Mouse (Mus musculus) bone marrow, adult 2 months (tissue): ENCODE measurements around the gene Gatm. TPM values are rescaled to one million over a fixed set of nuclear protein-coding genes. Genes with fewer than 3 reads are reported as not detected.

Experiments used
- H3K27ac ChIP-seq: fragments of 200-500 bp; 2 replicates; pipeline ENCODE4 v1.5.1; 2012; ENCODE audit warnings: low read depth, mild to moderate bottlenecking, control low read depth, inconsistent platforms, low read length; ENCODE audit not compliant: control insufficient read depth, poor library complexity, insufficient read depth
- H3K4me1 ChIP-seq: fragments of 200-500 bp; 2 replicates; pipeline ENCODE4 v1.6.1; 2011; ENCODE audit warnings: low read length; ENCODE audit not compliant: control insufficient read depth, insufficient read depth
- H3K4me3 ChIP-seq: fragments of 200-500 bp; replicated peaks from 2 replicates; pipeline ENCODE3; 2011; ENCODE audit warnings: mild to moderate bottlenecking, low read depth, low read length, control low read depth; ENCODE audit not compliant: control insufficient read depth
- CTCF ChIP-seq: fragments of 200-500 bp; IDR thresholded peaks from 2 replicates; pipeline ENCODE4 v1.5.1; 2011; ENCODE audit warnings: low read length, control low read depth; ENCODE audit not compliant: control insufficient read depth, insufficient read depth
- POLR2A ChIP-seq: fragments of 200-500 bp; IDR thresholded peaks from 2 replicates; pipeline ENCODE4 v1.6.1; 2011; ENCODE audit warnings: low read depth, mild to moderate bottlenecking, control low read depth, low read length, borderline replicate concordance; ENCODE audit not compliant: control insufficient read depth
- WGBS: fragments of 180-500 bp; shearing (Covaris S2); methylation state at CpG from one replicate; pipeline ENCODE4 v1.1.7; 2018; 5-methylcytosine and 5-hydroxymethylcytosine counted together
- polyA plus RNA-seq: library from polyadenylated mRNA; stranded (reverse); fragments of >200 nt; gene quantifications from 2 replicates; pipeline ENCODE4 v1.2.4, GENCODE M21; 2011; ENCODE audit warnings: low replicate concordance; ENCODE audit not compliant: missing spikeins, insufficient read depth, insufficient read length

Gene Gatm
- polyA plus RNA-seq, 1 experiment, result 19.8 TPM

DNA sequence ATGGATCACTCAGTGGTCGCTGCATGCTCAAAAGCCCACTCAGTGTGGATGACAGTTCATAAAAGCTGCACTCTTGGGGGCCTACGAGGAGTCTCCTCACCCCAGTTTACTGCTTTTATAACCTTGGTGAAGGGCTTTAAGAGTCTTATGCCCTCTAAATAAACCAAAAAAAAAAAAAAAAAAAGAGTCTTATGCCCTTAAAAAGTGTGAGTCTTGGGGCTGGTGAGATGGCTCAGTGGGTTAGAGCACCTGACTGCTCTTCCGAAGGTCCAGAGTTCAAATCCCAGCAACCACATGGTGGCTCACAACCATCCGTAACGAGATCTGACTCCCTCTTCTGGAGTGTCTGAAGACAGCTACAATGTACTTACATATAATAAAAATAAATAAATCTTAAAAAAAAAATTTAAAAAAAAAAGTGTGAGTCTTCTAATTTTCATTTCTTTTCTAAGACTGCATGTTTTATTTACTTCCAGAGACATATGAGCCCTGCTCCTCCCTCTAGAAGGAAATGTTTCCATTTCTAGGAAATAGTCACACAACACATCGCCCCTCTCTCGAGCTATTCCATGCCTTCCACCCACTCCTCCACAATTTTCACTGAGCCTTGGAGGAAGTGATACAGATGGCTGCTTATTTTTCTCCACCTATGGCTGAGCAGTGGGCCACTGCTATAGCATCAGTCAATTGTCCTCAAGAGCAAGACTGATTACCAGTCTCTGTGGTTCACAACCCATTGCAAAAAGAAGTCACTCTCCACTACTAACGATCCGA is 10.4 kb upstream of the Gatm start:
- TF ChIP-seq CTCF (no peak), POLR2A (no peak)

DNA sequence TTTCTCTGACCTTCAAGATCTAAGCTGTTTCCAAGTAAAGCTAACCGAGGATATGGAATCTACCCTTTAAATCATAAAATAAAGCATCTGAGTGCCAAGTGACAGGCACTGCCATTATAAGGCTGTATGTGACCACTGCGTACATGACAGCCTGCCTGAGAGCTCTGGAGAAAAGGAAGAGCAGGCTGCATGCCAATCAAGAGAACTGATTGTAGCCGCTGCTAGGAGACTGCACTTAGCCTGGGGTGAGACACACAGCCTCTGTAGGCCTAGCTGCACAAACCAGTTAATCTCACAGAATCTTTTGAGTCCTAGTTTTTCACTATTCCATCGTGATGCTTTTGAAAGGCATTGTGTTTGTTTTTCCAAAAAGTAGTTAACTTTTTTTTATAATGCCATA is 7.6 kb upstream of the Gatm start:
- Histone ChIP-seq H3K27ac (no peak overlapping the region), H3K4me1 (no peaks in the 10 kb centered on the region; the same call in 1 of the 2 replicates), H3K4me3 (no peak overlapping the region)
- TF ChIP-seq POLR2A (no peak), CTCF (no peak)
- 73% methylated on average over 4 of the region's 4 CpGs for WGBS

More for the DNA sequence above, 10.4 kb upstream of the Gatm start:
- Histone ChIP-seq H3K4me1 (no peaks in the 10 kb centered on the region; the same call in 1 of the 2 replicates), H3K27ac (no peak overlapping the region), H3K4me3 (no peak overlapping the region)
- whole genome bisulfite sequencing, result 76% methylated on average over 9 of the region's 9 CpGs

GRCm38 (mm10) chr2:122617792-122618191 is 6.7 kb upstream of the Gatm start:
- TF ChIP-seq POLR2A, result no peak
- TF ChIP-seq CTCF, result no peak
- no peaks in the 10 kb centered on the region; the same call in 1 of the 2 replicates for H3K4me1 ChIP-seq
- H3K4me3 ChIP-seq, result no peak overlapping the region
- 72% methylated on average over 6 of the region's 6 CpGs for WGBS
- no peak overlapping the region for H3K27ac ChIP-seq

GRCm38 (mm10) chr2:122616237-122616636 is 5.1 kb upstream of the Gatm start:
- Histone ChIP-seq H3K4me1 (no peaks in the 10 kb centered on the region; the same call in 1 of the 2 replicates), H3K4me3 (no peak overlapping the region), H3K27ac (no peak overlapping the region)
- WGBS, result 88% methylated on average over 6 of the region's 6 CpGs
- TF ChIP-seq CTCF (no peak), POLR2A (no peak)

DNA sequence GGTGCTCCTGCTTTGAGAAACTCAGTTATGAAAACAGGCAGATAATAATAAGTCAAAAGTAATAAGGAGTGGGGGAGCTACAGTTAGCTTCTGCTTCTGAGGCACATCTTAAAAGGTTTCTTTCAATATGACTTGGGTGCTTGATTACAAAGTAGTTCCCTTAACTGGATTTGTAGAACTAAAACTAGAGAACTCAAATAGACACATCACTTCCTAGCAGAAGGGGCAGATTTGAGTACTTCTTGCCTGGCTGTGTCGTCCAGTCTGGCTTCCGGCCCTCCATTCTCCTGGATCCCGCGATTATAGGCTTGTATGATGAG is 511 bp upstream of the Gatm start:
- TF ChIP-seq CTCF (no peak), POLR2A (no peak)
- 90% methylated on average over 4 of the region's 4 CpGs for WGBS
- H3K27ac ChIP-seq, result no peak overlapping the region
- peak overlapping the region; percentile 67 for H3K4me3 ChIP-seq
- peaks cover 3% of the 10 kb centered on the region; the same call in 1 of the 2 replicates for H3K4me1 ChIP-seq

GRCm38 (mm10) chr2:122608820-122609219 is 2.3 kb downstream of the Gatm start:
- WGBS, result 84% methylated on average over 9 of the region's 9 CpGs
- Histone ChIP-seq H3K27ac (no peak overlapping the region), H3K4me3 (no peak overlapping the region), H3K4me1 (peaks cover 3% of the 10 kb centered on the region; the same call in 1 of the 2 replicates)
- no peak for TF ChIP-seq CTCF
- no peak for TF ChIP-seq POLR2A

DNA sequence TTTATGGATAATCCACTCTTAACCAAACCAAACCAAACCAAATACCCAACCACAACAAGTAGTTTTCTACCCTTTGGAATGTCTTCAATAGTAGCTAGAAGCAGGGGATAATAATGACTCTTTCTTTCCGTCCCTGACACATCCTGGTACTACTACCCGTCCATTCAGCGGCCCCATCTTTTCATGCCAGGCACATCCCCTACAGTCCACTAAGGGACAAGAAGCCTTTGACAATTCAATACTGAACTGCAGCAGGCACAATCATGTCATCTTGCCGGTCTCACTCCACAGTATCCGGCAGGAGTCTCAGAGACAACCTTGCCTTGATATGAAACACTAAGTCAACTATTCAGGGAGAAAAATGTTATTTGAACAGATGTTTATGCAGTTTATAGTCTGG is 5.3 kb downstream of the Gatm start:
- peaks cover 2% of the 10 kb centered on the region; the same call in 1 of the 2 replicates for H3K4me1 ChIP-seq
- no peak overlapping the region for H3K4me3 ChIP-seq
- no peak for TF ChIP-seq POLR2A
- TF ChIP-seq CTCF, result no peak
- WGBS, result 93% methylated on average over 5 of the region's 5 CpGs
- no peak overlapping the region for H3K27ac ChIP-seq

GRCm38 (mm10) chr2:122601354-122601753 is 9.7 kb downstream of the Gatm start:
- 91% methylated on average over 2 of the region's 2 CpGs for WGBS
- Histone ChIP-seq H3K27ac (no peak overlapping the region), H3K4me3 (no peak overlapping the region), H3K4me1 (no peaks in the 10 kb centered on the region)
- TF ChIP-seq CTCF, result no peak
- TF ChIP-seq POLR2A, result no peak
